Mouse (Mus musculus) thymus, adult 2 months (tissue): ENCODE measurements around the gene Alcam.

Experiments
- CTCF ChIP-seq: fragments of 200-500 bp; IDR thresholded peaks from 2 replicates; pipeline ENCODE4 v1.5.1; 2012; ENCODE audit warnings: mild to moderate bottlenecking, control low read depth, low read length, moderate library complexity, borderline replicate concordance; ENCODE audit not compliant: control insufficient read depth, poor library complexity, insufficient read depth; ENCODE audit errors: extremely low read depth
- POLR2A ChIP-seq: fragments of 200-500 bp; IDR thresholded peaks from 2 replicates; pipeline ENCODE4 v1.6.1; 2012; ENCODE audit warnings: mild to moderate bottlenecking, low read length, control low read depth, moderate library complexity; ENCODE audit not compliant: control insufficient read depth, poor library complexity, insufficient read depth; ENCODE audit errors: extremely low read depth

- TF ChIP-seq POLR2A (no peak), CTCF (no peak)
Observed at GRCm38 (mm10) chr16:52210844-52211606, 242.8 kb downstream of the Alcam start.
